Mouse (Mus musculus): ENCODE data around the gene Rxrb.
A peak's percentile ranks its signal among the peaks of the same experiment; 100 is the strongest.

Gene Rxrb

DNA sequence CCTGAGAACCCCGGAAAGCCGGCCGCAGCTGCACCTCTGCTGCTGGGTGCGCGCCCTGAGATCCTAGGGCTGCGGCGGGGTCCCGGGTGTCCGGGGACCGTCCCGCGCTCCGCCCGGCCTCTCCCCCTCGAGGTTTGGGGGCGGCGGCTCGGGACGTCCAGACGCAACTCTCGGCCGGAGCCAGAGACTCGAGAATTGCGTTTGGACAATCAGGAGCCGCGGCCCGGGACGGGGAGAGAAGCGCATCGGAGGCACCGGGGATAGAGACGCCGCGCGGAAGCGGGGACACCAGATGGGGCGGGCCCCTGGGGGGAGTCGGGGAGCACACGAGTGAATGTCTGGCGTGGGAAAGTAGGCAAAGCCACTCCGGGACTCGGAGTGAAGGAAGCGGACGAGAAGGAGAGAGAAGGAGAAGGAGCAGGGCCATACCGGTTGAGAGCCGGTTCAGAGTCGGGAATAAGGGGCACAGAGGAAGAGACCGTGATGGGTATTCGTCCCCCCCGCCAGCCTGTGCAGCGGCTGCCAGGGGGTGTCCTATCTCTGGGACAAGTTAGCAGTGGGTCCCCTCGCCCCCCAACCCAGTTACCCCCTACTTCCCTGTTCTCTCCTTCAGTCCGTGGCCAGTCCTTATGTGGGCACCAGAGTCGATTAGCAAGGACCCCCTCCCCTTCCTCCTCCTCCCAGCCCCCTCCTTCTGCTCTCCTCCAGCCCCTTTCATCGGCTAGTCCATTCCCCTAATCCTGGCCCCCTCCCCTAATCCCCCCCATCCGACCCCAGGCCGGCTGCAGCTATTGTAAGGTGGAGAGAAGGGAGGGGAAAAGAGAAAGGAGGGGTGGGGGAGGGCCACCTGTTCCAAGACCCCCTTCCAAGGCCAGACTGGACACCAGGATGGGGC, 6.5 kb upstream of the Rxrb start:
- no peak for DNase-seq (ENCODE audit: low spot score in 2 of 2)

DNA sequence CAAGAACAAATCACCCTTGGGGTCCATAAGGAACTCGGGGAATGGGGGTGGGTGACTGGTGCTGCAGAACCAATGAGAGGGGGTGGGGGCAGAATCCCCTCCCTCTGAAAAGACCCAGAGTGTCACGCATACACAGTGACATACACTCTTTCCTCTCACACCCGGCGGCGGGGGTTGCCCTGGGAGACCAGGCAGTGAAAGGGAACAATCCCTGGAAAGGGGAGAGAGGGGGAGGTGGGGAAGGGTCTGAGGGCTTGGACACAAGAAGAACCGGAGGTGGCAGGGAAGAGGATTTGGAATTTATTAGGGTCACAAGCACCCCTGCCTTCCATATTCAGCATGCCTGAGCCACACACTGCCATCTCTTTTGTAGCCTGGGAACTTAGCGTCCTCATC, 5.9 kb upstream of the Rxrb start:
- DNase-seq (ENCODE audit: low spot score in 2 of 2): no peak

DNA sequence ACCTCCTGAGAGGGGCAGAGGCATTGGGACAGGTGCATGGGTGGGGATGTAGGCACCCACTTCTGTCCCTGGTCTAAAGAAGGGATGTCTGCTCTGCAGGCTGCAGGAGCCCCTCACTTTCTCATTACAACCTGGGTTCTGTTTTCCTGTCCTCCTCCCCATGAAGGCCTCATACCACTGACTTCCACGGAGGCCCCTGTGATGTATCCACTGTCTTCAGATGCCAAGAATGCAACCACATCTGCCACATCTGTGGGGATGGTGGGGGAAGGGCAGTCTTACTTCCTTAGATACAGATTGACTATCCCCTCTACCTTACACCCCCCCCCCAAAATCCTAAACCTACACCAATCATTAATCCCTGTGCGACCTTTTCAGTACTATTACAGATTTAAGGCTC, 5.4 kb upstream of the Rxrb start:
- DNase-seq (ENCODE audit: low spot score in 2 of 2): no peak

DNA sequence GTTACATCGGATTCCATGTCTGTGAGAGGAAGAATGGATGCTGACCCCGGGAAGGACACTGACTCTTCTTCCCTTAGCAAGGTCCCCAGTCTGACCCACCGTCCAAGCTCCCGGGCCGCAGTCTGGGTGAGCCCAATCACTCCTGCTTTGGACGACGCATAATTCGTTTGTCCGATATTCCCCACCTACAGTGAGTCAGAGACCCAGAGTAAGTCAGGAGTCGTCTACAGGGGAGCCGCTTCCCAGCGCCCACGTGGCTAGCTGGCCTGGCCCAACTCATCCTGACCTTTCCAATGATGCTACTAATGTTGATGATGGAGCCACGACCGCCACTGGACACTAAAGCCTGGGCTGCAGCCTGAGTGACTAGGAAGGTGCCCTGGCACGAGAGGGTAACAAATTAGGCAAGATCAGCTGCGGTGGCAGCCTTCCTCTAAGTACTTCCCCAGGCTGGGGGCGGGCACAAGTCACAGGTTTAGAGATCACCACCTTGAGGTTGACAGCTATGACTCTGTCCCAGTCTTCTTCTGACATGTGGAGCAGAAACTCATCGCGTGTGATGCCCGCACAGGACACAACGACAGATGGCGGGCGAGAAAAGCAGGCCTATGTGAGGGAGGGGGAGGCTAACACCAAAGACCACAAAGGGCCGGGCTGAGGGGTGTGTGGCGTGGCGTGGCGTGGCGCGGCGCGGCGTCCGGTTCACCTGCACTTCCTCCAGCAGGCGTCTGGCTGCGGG, 4.5 kb upstream of the Rxrb start:
- DNase-seq (ENCODE audit: low spot score in 2 of 2): no peak

DNA sequence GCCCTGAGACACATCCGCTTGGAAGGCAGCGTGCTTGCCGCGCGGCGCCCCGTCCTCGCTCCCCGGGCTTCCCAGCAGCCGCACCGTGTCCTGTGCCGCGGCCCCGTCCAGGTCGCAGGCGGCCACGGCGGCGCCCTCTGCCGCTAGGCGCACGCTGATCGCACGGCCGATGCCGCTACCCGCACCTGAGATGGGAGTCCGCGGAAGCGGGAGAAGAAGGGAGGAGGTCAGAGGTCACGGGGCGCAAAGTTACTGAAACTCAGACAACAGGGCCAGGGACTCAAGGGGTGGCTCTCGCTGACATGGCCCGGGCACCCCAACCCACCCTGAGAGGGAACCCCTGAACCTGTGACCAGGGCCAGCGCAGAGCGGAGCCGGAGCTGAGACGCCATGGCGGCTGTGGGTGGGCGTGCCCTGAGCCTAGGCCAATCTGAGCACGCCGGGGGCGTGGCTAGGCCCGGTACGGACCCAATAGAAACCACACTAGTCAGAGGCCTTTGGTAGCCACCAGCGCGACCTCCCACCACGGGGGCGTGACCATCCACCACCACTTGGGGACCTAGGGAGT, 3.9 kb upstream of the Rxrb start, which contains the start of gene H2-Ke6:
Gene H2-Ke6, minus strand, starts transcription at position 405 of the 568 bp plus-strand sequence.
- DNase-seq (ENCODE audit: low spot score in 2 of 2): peak; percentile 89 to 90

DNA sequence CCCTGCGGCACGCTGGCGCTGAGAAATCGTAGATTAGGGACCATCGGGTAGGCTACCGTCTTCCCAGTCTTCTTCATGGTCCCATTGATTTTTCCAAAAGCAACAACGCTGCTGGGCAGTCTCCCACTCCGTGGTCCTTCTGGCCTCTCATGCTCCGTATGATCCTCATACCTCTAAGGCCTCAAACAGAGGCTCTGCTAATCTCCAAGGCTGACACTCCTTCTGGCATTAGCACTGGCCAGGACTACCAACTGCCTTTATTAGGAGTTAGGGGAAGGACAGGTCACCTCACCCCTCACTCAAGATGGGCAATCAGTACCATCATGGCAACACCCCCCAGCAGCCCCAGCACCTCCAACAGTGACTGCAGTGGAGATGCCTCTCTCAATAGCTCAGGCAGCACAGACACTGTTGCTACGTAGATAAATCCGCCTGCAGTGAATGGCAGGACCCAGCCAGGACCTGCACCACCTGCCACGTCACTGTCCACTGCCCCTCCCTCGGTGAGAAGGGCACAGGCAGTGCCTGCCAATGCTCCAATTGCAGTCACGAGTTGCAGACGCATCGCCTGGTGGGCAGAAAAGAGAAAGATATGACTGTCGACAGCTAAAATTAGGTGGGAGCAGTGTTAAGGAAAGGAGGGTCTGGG, 3.0 kb upstream of the Rxrb start:
- DNase-seq (ENCODE audit: low spot score in 2 of 2): no peak

DNA sequence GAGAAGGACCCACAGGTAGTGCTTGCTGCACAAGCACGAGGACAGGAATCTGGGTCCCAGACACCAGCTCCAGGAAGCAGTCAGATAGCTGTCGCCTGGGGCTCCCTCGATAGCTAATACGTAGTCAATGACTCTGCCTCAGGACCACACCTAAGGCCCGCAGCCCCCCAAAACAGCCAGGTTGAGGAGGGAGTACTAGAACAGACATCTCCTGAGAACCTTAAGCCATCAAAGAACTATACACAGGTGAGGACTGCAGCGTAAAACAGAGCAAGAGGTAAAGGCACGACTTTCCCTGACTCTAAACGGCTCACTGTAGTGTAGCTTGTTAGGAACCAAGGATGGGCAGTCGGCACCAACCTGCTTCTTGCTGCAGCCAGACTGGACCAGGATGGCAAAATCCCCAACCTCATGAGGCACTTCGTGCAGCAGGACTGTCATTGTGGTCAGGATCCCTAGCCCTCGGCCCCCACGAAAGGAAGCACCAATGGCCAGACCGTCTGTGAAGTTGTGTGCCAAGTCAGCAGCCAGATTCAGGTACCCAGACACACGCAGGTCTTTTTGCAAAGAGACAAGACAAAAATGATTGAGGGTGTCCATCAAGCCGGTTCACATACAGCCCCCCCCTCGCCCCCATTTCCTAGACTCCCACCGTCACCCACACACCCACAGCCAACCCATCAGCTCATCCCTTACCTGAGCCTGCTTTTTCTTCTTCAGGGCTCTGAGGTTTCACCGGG, 2.3 kb upstream of the Rxrb start:
- no peak for DNase-seq (ENCODE audit: low spot score in 2 of 2)

DNA sequence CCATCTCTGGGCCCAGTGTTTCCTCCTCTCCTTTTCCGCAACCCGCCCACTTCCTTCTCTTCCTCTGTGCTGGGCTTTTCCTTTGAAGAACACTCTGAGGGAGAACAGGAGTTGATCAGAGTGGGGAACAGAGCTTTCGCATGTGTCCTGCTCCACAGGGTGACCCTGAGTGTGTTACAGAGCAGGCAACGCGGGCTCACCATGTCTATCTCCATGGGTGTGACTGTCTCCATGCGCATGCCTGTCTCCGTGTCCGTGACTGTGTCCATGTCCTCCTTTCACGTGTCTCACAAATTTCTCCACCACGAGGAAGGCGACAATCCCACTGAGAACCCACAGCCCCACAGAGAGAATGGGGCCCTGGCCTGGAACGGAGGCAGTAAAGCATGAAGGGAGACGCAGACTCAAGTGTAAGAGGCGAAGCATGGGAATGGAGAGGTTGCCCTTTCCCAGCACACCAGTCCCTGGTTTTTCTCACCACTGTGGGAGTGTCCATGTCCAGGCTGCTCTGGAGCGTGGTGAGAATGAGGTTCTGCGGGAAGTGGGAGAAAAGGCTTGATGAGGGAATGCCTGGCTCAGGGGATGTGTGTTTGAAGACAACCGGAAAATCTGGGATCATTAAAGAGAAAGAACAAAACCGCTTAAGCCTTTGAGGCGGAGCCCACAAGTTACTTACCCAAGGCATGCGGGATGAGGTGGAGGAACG, 1.6 kb upstream of the Rxrb start:
- no peak for DNase-seq (ENCODE audit: low spot score in 2 of 2)

DNA sequence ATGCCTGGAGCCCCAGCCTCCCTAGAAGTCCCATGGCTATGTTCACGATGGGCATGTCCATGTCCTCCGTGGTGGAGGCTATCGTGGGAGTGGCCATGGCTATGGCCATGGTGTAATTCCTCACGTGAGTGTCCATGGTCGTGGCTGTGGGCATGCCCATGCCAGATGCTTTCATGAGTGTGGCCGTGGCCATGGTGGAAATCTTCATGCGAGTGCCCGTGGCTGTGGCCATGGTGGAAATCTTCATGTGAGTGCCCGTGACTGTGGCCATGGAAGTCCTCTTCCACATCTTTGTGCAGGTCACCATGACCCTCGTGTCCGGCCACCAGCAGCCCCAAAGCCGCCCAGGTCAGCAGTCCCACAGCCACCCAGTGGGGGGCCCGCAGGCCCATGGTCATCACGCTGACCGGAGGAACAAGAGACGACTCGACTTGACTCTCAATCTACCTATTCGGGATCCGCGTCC, 718 bp upstream of the Rxrb start:
- no peak for DNase-seq (ENCODE audit: low spot score in 2 of 2)

DNA sequence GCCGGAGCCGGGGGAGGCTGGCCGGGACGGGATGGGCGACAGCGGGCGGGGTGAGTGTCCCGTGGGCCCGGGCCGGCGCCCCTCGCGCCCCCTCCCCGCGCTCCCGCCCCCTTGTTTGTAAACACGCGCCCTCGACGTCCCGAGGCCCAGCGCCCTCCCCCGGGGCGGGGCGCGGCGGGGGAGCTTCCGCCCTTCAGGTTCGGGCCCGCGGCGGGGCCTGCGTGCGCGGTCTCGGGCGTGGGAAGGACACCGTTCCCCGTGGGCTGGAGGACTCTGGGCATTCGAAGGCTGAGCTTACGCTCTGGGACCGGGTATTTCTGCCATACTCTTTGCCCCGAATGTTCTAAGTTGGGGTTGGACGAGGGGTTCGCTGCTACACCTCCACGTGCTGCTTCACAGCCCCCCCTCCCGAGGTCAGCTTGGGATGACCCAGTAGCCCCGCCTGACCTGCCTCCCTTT, 591 bp downstream of the Rxrb start:
- DNase-seq (ENCODE audit: low spot score in 2 of 2): no peak

DNA sequence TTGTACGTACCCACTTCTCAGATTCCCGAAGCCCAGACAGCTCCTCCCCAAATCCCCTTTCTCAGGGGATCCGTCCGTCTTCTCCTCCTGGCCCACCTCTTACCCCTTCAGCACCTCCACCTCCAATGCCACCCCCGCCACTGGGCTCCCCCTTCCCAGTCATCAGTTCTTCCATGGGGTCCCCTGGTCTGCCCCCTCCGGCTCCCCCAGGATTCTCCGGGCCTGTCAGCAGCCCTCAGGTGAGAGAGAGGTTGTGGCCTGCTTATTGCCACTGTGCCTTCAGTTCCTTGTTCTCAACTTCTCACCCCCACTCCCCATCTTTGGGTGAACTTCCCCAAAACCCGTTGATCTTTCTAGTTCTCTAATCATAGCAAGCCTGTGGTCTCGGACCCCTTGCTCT, 1.2 kb downstream of the Rxrb start:
- DNase-seq (ENCODE audit: low spot score in 2 of 2): no peak

DNA sequence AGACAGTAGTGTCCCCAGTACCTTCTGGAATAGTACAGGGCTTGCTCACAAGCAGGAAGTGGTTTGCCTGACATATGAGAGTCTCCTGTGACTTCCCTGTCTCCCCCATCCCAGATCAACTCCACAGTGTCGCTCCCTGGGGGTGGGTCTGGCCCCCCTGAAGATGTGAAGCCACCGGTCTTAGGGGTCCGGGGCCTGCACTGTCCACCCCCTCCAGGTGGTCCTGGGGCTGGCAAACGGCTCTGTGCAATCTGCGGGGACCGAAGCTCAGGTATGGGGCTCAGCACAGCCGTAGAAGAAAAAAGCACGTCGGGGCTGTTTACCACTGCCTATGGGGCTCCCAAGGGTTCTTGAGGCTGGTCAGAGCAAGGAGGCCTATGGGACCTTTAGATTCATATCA, 1.8 kb downstream of the Rxrb start:
- DNase-seq (ENCODE audit: low spot score in 2 of 2): no peak

DNA sequence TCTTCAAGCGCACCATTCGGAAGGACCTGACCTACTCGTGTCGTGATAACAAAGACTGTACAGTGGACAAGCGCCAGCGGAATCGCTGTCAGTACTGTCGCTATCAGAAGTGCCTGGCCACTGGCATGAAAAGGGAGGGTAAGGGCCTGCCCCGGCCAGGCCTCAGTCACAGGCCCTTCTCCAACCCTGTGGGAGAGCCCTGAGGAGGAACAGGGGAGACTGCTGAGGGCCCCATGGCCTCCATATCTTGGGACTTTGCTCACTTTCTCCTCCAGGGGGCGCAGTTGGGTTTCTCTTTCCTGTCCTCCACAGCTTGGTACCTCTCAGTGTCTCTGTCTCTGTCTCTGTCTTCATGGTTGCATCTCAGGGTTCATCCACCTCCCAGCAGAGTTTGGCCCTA, 2.5 kb downstream of the Rxrb start:
- DNase-seq (ENCODE audit: low spot score in 2 of 2): no peak

DNA sequence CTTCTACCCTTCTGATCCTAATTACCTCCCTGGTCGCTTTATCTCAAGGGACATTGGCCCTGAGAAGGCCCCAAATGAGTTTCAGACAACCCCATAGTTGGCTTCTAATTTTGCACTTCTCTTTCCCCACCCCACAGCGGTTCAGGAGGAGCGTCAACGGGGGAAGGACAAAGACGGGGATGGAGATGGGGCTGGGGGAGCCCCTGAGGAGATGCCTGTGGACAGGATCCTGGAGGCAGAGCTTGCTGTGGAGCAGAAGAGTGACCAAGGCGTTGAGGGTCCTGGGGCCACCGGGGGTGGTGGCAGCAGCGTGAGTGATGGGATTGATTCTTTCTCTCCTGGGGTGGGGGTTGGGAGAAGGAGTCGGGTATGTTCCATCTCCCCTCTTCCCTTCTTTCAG, 3.9 kb downstream of the Rxrb start:
- DNase-seq (ENCODE audit: low spot score in 2 of 2): no peak

DNA sequence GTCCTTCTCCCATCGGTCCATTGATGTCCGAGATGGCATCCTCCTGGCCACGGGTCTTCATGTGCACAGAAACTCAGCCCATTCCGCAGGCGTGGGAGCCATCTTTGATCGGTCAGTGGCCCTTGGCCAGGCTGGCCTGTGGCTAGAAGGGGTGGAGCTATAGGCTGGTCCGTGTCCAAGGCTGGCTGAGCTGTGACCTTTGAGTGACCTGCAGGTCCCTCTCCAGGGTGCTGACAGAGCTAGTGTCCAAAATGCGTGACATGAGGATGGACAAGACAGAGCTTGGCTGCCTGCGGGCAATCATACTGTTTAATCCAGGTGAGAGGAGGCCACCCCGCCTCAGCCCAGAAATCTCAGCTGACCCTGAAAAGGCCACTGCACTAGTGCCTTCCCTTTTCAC, 5.0 kb downstream of the Rxrb start:
- DNase-seq (ENCODE audit: low spot score in 2 of 2): no peak

DNA sequence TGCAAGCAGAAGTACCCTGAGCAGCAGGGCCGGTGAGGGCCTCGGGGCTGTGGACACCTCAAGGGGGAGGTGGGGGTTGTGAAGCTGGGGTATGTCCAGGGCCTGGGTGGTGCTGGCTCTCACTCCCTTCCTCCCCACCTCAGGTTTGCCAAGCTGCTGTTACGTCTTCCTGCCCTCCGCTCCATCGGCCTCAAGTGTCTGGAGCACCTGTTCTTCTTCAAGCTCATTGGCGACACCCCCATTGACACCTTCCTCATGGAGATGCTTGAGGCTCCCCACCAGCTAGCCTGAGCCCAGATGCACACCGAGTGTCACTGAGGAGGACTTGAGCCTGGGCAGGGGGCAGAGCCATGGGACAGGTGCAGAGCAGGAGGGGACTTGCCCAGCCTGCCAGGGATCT, 5.6 kb downstream of the Rxrb start:
- no peak for DNase-seq (ENCODE audit: low spot score in 2 of 2)

DNA sequence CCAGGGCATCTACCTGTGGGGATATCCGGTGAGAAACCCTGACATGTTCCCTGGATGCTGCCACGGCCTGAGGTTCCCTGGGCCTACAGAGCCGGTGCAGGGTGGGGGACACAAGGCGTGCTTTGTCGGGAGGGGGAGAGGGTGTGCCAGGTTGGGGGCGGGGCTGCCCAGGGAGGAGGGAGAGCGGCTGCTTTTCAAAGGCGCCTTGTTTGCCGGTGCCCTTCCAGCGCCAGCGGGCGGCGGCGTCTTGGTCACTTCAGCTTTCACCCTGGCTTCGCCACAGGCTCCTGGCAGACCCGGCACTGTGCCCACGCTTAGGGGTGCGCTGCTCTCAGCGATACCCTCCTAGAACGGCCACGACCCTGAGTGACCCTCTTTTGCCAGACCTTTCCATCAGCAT, 6.8 kb downstream of the Rxrb start:
- DNase-seq (ENCODE audit: low spot score in 2 of 2): no peak

DNA sequence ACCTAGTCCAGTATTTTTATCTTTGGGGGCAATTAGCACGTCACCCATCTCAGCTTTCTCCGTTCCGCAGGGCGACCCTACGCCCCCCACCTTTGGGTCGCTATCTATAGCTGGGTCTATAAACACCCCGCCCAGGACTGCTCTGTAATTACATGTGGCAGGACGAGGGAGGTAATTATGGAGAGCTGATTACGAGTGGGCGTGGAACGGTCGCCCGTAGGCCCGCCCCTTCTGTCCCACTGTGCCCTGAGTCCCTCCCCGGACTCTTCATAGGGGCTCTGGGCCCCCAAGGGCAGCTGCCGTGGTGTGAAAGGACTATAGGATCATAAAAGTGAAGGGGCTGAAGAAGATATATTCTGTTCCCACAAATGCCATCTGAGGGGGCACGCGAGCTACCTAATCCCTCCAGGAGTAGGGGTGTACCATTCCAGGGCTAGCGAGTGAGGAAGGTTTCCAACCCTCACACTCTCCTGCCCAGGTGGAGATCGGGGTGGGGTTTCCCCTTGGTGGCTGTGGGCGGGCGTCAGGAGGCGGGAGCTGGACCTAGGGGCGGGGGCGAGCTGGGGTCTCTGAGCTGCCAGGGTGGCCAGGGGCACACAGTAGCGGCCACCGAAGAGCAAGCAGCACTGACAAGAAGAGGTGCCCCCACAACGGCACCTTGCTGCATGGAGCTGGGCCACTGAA, 7.4 kb downstream of the Rxrb start, which contains the start of gene Col11a2:
Gene Col11a2, plus strand, starts transcription at position 560 of the 684 bp plus-strand sequence.
- DNase-seq (ENCODE audit: low spot score in 2 of 2): no peak

DNA sequence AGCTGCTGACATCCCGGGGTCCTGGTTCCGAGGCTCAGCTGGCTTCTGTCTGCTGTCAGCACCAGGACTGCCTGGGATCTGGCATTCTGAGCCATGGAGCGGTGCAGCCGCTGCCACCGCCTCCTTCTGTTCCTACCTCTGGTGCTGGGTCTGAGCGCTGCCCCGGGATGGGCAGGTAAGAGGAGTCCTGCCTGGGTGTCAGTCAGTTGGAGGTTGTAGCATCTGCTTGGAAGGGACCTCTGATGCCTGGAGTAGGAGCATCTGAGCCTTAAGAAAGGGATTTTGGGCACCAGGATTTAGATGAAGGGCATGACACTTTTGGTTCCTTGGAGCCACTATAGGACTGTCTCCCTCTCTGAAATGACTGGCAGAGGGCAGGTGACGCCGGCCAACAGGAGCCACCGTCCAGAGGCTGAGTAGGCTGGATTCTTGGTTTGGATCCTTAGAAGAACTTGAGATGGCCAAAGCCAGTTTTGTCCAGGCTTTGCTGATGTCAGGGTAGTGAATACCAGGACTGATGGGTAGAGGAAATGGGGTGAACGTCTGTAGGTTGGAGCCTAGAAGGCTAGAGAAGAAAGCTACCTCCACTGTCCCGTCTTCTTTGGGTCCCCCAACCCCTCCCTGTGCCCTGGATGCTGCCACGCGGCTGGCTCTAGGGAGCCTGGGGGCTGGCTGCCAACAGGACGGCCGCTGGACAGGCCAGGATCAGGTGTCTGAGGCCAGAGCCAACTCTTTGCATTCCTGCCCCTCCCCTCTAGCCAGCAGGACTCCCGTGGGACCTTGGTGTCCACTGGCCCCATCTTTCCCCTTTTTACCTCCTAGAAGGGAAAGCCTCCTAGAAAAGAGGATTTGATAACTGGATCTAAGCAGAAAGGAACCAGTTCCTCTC, 8.2 kb downstream of the Rxrb start:
- DNase-seq (ENCODE audit: low spot score in 2 of 2): no peak
